Mouse (Mus musculus) frontal cortex, postnatal 36 days (tissue): ENCODE measurements at regions not wholly inside any gene's neighbourhood (a gene's known extent, or its start where the extent isn't known, plus 50 kb on each side); places are given as distances from the start of the nearest gene placed in this dataset.
"Not testable (repeated sequence)": the region's sequence is repeated elsewhere in the genome, so short reads cannot be mapped to it uniquely, and the experiment has no call there.

Source experiments
- DNase-seq, 2 experiments: peaks; one replicate each; pipeline ENCODE4 v3.0.0; 2022; ENCODE audit warnings: low spot score in 2 of 2

DNA sequence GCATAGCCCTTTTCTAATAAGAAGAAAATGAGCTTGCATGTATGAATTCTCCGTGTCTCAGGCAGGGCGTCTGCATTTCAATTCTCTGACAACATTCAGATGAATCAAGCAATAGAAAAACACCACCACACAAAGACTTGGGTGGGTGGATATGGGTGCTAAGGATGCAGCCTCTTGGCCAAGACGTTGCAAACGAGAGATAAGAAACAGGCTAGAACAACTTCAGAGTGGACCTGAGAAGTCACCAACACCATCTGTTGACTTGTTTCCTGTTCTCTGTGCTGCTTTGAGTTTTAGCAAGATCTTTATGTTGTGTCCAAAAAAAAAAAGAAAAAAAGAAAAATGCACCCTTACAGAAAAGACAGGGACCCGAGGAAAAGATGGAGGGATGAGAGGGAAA, 277.0 kb downstream of the Gxylt1 start:
- no peak for DNase-seq

DNA sequence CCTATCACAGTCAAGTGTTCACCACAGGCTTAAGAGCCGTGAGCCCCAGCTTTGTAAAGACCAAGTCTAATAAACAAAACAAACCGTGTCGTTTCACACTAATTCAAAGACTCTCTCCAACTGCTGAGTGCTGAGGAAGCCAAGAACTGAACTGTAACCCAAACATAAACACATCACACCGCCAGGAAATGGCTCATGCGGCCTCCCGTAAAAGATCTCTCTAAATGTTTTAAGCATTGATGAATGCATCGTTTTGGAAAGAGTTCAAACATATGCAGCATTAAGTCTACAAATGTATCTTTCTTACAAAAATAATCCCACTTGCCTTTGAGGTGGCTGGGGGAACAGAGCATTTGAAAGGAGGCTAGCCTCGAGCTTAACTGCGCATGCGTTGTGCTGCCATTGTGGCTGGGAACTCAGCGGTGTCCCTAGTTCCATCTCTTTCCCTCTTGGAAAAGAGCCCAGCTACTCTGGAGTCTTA, 280.7 kb downstream of the Gxylt1 start:
- peak in 1 of 2 experiments; percentile 24 for DNase-seq

DNA sequence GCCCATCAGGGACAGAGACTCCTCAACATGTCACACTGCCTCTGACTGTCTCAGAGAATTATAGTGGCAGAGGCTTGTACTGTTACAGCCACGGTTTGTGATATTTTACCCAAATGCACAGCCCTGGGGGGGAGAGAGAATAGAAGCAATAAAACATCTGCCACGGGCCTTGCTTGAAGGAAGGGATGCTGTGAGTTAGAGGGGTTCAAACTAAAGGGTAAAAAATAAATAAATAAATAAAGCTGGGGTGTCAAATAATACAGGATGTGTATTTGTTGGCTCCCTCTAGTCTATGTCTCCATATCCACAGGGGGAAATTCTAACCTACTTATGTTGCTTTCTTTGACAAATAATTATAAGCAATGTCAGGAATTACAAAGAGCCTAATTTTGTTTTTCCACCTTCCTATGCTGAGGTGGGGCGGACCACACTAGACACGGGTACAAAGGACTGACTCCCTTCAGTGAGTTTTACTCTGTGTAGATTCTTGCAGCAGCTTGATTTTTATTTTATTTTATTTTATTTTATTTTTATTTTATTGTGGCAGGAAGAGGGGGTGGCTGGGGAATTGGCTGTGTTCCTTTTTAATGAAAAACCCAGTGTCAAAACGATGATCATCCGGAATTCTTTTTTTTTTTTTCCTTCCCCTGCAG, 281.3 kb downstream of the Gxylt1 start:
- DNase-seq = no peak

- DNase-seq = peak; percentile 23 to 35
Observed at GRCm38 (mm10) chr15:92975774-92976173, 299.2 kb downstream of the Gxylt1 start.

- DNase-seq = peak; percentile 21 to 64
Observed at GRCm38 (mm10) chr15:92974931-92975330, 300.0 kb downstream of the Gxylt1 start.

- DNase-seq = no peak
Observed at GRCm38 (mm10) chr15:92973651-92974229, 301.2 kb downstream of the Gxylt1 start.

DNA sequence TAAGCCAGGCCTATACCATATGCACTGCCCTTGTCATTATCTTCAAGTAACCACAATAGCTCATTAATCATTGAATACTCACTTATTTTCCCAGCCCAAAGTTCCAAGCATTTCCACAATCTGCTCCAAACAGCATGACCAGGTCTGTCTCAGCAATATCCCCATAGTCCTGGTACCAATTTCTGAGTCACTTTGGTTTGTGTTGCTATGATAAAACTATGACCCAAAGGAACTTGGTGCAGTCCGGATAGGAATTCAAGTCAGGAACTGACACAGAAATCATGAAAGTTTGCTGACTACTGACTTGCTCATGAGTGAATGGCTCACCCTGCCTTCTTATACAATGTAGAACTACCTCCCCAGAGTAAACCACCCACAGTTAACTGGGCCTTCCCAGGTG, 309.4 kb downstream of the Gxylt1 start:
- no peak for DNase-seq

GRCm38 (mm10) chr15:92964901-92965300, 310.1 kb downstream of the Gxylt1 start:
- DNase-seq = no peak

DNA sequence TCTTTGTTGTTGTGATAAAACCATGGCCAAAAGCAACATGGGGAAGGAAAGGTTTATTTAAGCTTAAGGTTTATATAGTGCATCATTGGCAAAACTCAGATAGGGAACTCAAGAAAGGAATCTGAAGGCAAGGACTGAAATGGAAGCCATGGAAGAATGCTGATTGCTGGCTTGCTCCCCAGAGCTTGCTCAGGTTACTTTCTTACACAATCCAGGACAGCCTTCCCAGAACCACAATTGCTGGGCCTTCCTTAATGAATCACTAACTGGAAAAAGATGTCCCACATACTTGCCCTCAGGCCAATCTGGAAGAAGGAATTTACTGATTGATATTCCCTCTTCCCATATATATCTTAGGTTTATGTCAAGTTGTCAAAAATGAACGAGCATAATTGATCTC, 310.8 kb downstream of the Gxylt1 start:
- no peak for DNase-seq

DNA sequence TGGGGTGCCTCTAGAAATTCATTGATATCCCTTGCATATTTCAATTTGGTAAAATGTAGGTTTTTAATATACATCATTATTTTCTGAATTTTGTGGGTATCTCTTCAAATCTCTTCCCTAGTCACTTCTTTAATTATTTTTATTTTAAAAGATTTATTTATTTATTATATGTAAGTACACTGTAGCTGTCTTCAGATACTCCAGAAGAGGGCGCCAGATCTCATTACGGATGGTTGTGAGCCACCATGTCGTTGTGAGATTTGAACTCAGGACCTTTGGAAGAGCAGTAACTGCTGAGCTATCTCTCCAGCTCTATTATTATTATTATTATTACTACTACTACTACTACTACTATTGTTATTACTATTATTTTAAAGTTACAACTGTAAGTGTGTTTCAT, 324.1 kb downstream of the Gxylt1 start:
- not testable (repeated sequence) for DNase-seq

DNA sequence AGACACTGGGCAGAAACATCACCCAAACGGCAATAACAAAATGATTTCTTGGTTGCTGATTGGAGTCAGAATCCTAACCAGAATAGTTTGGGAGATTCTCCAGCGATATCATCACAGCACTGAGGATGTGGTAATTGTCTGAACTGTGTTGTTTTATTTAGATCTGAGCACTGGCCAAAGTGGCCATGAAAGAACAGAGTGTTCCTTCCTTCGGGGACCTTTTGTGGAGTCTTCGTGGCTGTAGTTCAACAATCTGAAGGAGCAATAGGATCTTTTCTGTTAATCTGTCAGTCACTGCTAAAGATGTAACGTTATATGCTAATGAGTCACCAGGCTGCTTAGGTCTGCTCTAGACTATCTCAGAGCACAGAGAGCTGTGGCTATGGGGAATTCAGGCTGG, 328.8 kb downstream of the Gxylt1 start:
- DNase-seq = no peak

GRCm38 (mm10) chr15:92903821-92904220, 371.2 kb downstream of the Gxylt1 start:
- DNase-seq = no peak

- no peak for DNase-seq
Observed at GRCm38 (mm10) chr15:92897277-92897676, 377.7 kb downstream of the Gxylt1 start.

DNA sequence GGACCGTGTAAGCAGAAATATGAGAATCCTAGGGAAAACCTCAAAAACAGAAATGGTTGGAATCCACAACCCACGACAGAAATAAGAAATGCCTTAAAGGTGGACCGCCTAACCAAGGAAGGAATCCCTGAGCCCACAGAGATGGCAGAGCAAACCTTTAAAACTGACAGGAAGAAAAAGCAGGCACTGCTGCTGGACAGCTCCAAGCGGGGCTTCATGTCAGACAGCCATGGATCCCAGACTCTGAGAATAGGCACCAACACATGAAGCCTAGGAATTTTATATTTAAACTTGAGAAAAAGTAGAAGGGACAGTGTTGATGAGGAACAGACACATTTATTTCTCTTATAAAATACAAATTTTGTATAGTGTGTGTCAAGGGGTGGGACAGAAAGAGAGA, 379.1 kb downstream of the Gxylt1 start:
- DNase-seq = no peak

DNA sequence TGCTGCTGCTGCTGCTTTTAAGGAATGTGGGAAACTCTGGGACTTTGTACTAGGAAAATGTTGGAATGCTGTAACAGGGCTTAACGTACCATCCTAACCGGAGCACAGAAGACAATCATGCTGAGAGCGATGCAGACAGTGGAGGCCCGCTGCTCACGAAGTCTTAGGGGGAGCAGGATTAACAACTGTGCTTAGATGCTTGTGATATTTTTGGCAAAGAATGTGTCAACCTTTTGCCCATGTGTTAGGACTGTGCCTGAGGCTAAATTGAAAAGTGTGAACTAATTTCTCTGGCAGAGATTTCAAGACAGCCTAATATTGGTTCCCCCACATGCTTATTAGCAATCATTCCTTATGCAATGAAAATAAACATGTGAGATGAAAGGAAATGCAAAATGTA, 398.5 kb downstream of the Gxylt1 start:
- DNase-seq = no peak

DNA sequence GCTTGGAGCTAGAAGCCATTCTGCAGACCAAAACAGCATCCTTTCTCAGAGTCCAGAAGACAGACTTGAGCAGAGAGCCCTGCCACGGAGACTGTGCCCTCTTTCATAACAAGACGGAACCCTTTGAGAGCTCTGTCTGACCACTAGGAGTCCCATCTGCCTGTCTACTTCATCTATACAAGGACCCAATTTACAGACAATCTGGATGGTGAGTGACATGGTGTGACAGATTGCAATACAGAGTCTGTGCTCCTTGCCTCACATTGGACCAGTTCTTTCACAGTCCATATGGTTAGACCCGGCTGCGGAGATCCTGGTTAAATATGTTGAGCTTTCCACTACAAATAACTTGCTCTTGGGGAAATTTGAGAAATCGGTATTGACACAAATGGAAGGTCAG, 410.9 kb downstream of the Gxylt1 start:
- DNase-seq = peak in 1 of 2 experiments; percentile 1

- DNase-seq = no peak
Observed at GRCm38 (mm10) chr15:92850854-92851253, 424.1 kb downstream of the Gxylt1 start.

DNA sequence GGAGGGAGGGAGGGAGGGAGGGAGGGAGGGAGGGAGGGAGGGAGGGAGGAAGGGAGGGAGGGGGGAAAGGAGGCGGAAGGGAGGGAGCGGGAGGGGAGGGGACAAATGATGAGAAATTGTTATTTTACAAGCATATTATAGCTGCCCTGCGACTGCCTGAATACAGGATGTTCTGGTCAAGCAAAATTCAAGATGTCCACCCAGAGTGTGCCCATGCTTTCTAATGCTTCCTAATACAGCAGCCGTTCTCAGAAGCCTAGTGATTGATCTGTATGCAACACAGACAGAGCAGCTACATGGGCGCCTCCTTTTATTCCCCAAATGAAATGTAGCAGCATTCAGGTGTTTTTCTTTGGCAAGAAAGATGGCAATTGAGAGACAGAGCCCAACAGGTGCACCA, 434.9 kb downstream of the Gxylt1 start:
- DNase-seq = no peak

DNA sequence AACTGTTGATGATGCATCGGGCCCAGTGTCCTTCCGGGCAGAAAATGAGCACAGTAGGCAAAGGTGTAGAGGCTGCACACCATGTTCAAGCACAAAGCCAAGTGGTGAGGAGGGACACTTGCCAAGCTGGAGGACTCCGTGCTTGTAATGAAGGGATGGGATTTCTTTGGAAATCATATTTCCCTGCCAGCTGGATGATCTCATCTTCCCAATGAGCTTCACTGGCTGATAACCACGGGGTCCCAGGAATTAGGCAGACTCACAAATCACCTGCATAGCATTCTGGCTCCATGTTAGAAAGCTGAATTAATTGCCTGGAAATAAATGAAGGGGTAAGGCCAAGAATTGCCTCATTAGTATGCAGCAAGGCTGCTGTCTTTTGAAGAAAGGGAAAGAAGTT, 435.4 kb downstream of the Gxylt1 start:
- DNase-seq = no peak

DNA sequence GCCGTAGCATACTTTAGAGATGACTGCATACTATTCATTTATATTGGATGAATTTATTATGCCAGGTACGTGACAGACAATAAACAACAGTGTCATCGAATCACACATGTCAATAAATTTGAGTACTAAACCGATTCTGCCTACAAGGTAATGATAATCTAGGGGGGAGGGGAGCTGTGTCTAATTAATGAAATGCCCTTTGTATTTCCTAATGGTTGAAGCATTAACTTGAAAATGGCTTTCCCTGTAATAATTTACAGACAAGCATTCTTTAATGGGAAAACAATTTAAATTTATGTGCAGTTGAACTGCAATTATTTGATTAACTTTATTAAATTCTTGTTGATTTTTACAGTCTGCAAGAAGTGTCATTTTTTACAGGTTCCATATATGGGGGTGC, 429.5 kb downstream of the Pdzrn4 start:
- no peak for DNase-seq
